Mouse (Mus musculus) ES-CJ7 (cell line): Measurements from ENCODE around the gene Orai1.

Source experiments
- DNase-seq: peaks from one replicate; pipeline ENCODE4 v3.0.0; 2011; ENCODE audit warnings: low read depth, low spot score

Gene Orai1

DNA sequence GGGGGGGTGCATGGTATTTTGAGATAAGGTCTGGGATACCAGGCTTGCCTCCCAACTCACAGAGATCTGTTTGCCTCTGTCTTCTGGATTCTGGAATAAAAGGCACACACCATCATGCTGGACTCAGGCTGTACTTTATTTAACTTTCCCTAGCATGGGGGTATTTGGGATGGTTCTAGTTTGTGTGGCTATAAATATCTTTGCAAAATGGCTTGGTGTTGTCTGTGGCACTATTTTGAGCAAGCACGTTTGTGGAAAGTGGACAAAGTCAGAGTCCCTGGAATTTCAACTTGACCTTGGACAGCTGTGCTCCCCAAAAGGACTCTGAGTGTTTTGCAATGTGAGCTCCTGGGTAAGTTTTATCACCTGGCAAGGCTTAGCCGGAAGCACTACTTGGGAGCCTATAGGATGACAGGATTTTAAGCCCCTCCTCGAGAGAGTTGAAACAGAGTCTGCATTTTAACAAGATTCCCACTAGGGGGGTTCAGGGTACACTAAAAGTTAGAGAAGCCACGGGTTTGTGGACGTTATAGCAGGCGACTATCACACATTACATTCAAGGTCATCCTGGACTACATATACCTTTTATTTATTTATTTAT is 52.6 kb downstream of the Orai1 start:
- DNase-seq, result peak; percentile 87

DNA sequence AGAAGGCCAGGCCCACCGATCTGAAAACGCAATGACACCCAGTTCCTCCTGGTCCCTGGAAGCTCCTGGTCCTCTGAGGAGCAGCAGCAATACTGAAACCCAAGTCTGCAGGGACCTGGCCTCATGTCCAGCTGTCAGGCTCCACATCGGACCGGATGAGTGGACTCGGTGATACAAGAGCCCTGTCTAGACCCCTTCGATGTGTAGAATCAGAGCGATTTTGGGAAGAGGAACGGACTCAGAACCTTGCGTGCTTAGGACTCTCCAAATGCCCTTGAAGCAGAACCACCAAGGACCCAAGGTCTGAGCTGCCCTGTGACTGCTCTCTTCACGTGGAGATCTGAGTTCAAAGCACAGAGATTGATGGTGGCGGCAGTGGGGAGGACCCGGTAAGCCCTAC is 53.2 kb downstream of the Orai1 start, which contains the start of gene Tmem120b:
Gene Tmem120b (plus strand): TSS at position 301 of the 400 bp plus-strand sequence.
- no peak for DNase-seq

DNA sequence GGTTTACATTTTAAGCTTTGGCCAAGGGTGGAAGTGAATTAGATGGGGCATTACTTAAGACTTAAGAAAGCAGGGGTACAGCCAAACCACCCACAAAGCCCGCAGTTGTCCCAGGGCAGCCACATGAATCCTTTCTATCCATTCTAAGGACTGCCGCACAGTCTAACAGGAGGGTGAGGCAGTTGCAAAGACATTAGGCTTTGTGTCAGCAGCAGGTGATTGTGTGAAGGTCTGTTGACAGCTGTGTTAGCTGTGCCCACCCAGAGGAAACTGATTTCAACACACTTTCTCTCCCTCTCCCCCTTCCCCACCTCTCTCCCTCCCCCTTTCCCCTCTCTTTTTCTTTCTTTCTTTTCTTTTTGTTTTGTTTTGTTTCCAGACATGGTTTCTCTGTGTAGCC is 53.8 kb downstream of the Orai1 start:
- no peak for DNase-seq

DNA sequence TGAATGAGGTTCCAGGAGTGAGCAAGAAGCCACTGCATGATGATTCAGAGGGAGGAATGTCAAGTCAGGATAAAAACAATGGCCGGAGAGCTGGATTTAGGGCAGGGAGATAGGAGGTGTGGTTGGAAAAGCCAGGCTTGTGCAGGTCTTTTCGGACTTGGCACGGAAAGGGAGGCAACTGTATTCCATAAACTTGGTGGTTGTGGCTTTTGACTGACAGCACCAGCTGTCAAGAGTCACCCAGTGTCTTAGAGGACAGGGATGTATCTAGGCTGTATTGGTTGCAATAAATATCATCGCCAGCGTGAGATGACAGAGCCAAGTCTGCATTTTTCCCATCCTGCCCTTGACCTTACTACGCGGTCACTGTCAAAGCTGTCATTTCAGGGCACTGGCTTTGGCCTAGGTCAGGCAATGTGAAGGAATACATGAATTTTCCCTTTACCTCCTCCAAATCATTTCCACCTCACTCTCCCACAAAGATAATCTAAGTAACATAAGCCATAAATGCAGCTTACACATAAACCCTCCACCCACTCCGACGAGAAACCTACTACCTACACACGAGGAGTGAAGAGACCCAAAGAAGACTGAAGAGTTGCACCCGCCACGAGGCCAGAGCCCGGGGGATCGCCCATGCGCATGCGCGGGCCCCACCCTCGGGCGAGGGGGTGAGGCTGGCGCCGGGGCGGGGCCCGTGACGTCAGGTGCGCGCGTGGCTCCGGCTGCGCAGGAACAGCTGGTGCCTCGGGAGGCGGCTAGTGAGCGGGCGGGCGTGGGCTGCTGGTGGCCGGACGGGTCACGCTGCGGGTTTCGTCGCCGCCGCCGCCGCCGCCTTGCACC is 60.9 kb downstream of the Orai1 start:
- DNase-seq, result peak; percentile 88

DNA sequence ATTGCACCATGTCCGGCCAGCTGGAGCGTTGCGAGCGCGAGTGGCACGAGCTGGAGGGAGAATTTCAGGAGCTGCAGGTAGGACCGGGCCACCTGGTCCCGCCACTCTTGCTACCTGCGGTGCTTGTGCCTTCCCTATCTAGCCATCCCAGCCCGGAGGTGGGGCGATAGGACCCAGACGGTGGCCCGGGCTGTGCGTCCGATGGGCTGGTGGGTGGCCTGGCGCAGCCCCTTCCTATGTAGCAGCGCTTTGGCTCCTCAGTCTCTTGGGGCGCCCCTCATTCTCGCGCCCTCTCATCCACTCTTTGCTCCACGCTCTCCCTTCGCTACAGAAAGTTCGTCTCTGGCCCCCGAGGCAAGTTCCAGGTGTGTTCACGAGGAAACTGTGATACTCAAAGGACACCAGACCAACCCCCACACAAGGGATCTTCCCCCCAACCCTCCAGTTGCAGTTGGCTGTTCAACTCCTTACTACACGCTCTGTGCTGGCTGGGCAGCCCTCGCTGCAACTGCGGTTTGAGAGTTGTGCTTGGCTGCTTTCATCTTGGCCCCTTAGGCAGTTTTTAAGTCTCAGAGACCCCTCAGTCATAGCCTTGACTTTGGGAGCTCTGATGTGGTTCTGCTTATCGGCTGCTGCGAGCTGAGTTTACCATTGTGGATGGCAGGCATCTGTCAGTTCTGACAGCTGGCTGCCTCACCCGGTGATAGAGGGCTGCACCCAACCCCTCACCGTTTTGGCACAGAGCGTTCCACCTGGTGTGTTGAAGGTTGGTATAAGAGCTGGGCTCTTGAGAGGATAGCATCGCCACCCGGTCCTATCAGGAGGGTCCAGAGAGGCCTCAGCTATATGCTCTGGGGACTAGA is 61.8 kb downstream of the Orai1 start:
- DNase-seq, result no peak

DNA sequence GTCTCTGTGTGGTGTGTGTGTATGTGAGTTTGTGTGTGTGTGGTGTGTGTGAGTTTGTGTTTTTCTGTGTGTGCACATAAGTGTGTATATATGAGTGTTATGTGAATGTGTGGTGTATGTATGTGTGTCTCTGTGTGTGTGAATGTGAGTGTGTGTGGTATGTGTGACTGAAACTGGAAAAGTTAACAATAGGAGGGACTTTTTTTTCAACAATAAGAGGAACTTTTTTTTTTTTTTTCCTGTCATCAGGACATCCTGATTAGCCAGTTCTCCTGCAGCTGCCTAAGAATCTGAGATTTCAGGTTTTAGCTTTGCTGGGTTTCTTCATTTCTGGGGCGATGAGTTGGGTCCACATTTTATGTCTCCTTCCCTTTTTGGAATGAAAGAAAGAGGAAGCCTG is 64.7 kb downstream of the Orai1 start:
- DNase-seq, result no peak

DNA sequence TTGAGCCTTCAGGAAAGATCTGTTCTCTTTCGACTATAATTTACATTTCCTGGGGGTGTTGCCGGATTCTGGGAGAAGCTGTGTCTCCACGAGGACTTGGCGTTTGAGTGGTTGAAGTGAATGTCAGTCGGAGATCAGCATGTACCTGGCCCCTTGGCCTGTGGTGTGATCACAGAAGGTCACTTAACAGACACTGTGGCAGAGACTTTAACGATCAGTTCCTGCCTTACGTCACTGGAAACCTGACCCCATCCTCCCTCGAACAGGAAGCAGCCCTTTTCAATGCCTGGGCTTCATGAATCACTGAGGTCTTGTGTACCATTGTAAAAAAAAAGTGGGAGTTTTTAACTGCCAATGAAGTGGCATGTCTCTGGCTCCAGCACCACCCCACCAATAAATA is 65.2 kb downstream of the Orai1 start:
- DNase-seq, result no peak
